Mouse (Mus musculus): ENCODE measurements around the gene Wdr90. TPM values are rescaled to one million over a fixed set of nuclear protein-coding genes. Genes with fewer than 3 reads are reported as not detected.

Gene Wdr90
- polyA plus RNA-seq, 1 experiment from 2014 or later = 35.6 TPM

- peak; percentile 89 for ATAC-seq (replicated peaks; ENCODE audit: low FRiP score)
- Histone ChIP-seq H3K27me3 (no peaks in the 10 kb centered on the region), H3K4me3 (replicated peaks) (peak overlapping the region; percentile 64), H3K4me1 (peaks cover 82% of the 10 kb centered on the region), H3K4me2 (peak overlapping the region; percentile 95), H3K9ac (peak overlapping the region; percentile 73), H3K9me3 (replicated peaks) (no peaks in the 10 kb centered on the region), H3K27ac (peak overlapping the region; percentile 100), H3K36me3 (peaks cover 42% of the 10 kb centered on the region)
- under 1% methylated on average over 76 of the region's 77 CpGs for WGBS
These were observed 28.6 kb downstream of the Wdr90 start for GRCm38 (mm10) chr17:25832436-25833290.

GRCm38 (mm10) chr17:25831451-25832281 is 29.6 kb downstream of the Wdr90 start:
- no peaks in the 10 kb centered on the region for H3K9me3 ChIP-seq (replicated peaks)
- peak overlapping the region; percentile 95 for H3K4me2 ChIP-seq
- peak overlapping the region; percentile 100 for H3K27ac ChIP-seq
- peaks cover 51% of the 10 kb centered on the region for H3K36me3 ChIP-seq
- peak overlapping the region; percentile 64 for H3K4me3 ChIP-seq (replicated peaks)
- WGBS = 55% methylated on average over 21 of the region's 21 CpGs
- ATAC-seq (replicated peaks; ENCODE audit: low FRiP score) = no peak
- peak overlapping the region; percentile 73 for H3K9ac ChIP-seq
- no peaks in the 10 kb centered on the region for H3K27me3 ChIP-seq
- peaks cover 75% of the 10 kb centered on the region for H3K4me1 ChIP-seq

- Histone ChIP-seq H3K4me2 (peak overlapping the region; percentile 95), H3K27me3 (no peaks in the 10 kb centered on the region), H3K4me3 (replicated peaks) (peak overlapping the region; percentile 64), H3K27ac (0 out of 2 replicates have a peak overlapping the region, but pooled peaks have one; percentile 95), H3K4me1 (peaks cover 73% of the 10 kb centered on the region), H3K36me3 (peaks cover 57% of the 10 kb centered on the region), H3K9ac (peak overlapping the region; percentile 73; the same call in 1 of the 2 replicates), H3K9me3 (replicated peaks) (no peaks in the 10 kb centered on the region)
- 90% methylated on average over 14 of the region's 14 CpGs for WGBS
- no peak for ATAC-seq (replicated peaks; ENCODE audit: low FRiP score)
These were observed 30.4 kb downstream of the Wdr90 start for GRCm38 (mm10) chr17:25830806-25831431.

GRCm38 (mm10) chr17:25830200-25830753 is 31.0 kb downstream of the Wdr90 start:
- Histone ChIP-seq H3K9me3 (replicated peaks) (no peaks in the 10 kb centered on the region), H3K4me2 (peak overlapping the region; percentile 95), H3K36me3 (peaks cover 56% of the 10 kb centered on the region), H3K9ac (0 out of 2 replicates have a peak overlapping the region, but pooled peaks have one; percentile 66), H3K27me3 (no peaks in the 10 kb centered on the region), H3K4me1 (peaks cover 71% of the 10 kb centered on the region), H3K27ac (0 out of 2 replicates have a peak overlapping the region, but pooled peaks have one; percentile 95), H3K4me3 (replicated peaks) (peak overlapping the region; percentile 64)
- 85% methylated on average over 4 of the region's 4 CpGs for WGBS
- ATAC-seq (replicated peaks; ENCODE audit: low FRiP score) = no peak

- peak overlapping the region; percentile 95 for H3K27ac ChIP-seq
- H3K27me3 ChIP-seq = no peaks in the 10 kb centered on the region
- H3K9me3 ChIP-seq (replicated peaks) = no peaks in the 10 kb centered on the region
- H3K4me2 ChIP-seq = peak overlapping the region; percentile 95
- peak overlapping the region; percentile 66 for H3K9ac ChIP-seq
- H3K36me3 ChIP-seq = peaks cover 50% of the 10 kb centered on the region
- H3K4me3 ChIP-seq (replicated peaks) = peak overlapping the region; percentile 57
- peaks cover 71% of the 10 kb centered on the region for H3K4me1 ChIP-seq
- 39% methylated on average over 8 of the region's 8 CpGs for WGBS
- no peak for ATAC-seq (replicated peaks; ENCODE audit: low FRiP score)
These were observed 31.7 kb downstream of the Wdr90 start for GRCm38 (mm10) chr17:25829558-25830017.

GRCm38 (mm10) chr17:25828712-25829557 is 32.4 kb downstream of the Wdr90 start, which contains the start of gene Jmjd8:
Jmjd8 (plus strand) TSS chr17:25828867.
- Histone ChIP-seq H3K4me2 (peak within 1 kb of the TSS; percentile 95), H3K27me3 (no peaks in the 10 kb centered on the region), H3K27ac (peak within 1 kb of the TSS; percentile 95), H3K9me3 (replicated peaks) (no peaks in the 10 kb centered on the region), H3K9ac (peak within 1 kb of the TSS; percentile 66), H3K4me3 (replicated peaks) (peak within 1 kb of the TSS; percentile 57), H3K4me1 (peaks cover 71% of the 10 kb centered on the region), H3K36me3 (peaks cover 50% of the 10 kb centered on the region)
- ATAC-seq (replicated peaks; ENCODE audit: low FRiP score) = no peak; the same call in 1 of the 2 replicates
- under 1% methylated on average over 32 of the region's 32 CpGs for WGBS

GRCm38 (mm10) chr17:25828223-25828594 is 33.1 kb downstream of the Wdr90 start:
- 85% methylated on average over 8 of the region's 8 CpGs for WGBS
- H3K27me3 ChIP-seq = no peaks in the 10 kb centered on the region
- peak overlapping the region; percentile 95 for H3K4me2 ChIP-seq
- H3K9me3 ChIP-seq (replicated peaks) = no peaks in the 10 kb centered on the region
- ATAC-seq (replicated peaks; ENCODE audit: low FRiP score) = no peak
- peaks cover 69% of the 10 kb centered on the region for H3K4me1 ChIP-seq
- peak overlapping the region; percentile 66 for H3K9ac ChIP-seq
- peak overlapping the region; percentile 57 for H3K4me3 ChIP-seq (replicated peaks)
- peaks cover 50% of the 10 kb centered on the region for H3K36me3 ChIP-seq
- H3K27ac ChIP-seq = peak overlapping the region; percentile 95

GRCm38 (mm10) chr17:25827546-25828222 is 33.6 kb downstream of the Wdr90 start:
- Histone ChIP-seq H3K4me3 (replicated peaks) (no peak overlapping the region), H3K4me2 (peak overlapping the region; percentile 95), H3K27ac (peak overlapping the region; percentile 95; the same call in 1 of the 2 replicates), H3K9me3 (replicated peaks) (no peaks in the 10 kb centered on the region), H3K36me3 (peaks cover 50% of the 10 kb centered on the region), H3K27me3 (0 out of 2 replicates have a peak, but pooled peaks cover under 1% of the 10 kb centered on the region), H3K4me1 (peaks cover 69% of the 10 kb centered on the region), H3K9ac (no peak overlapping the region)
- no peak for ATAC-seq (replicated peaks; ENCODE audit: low FRiP score)
- 90% methylated on average over 22 of the region's 22 CpGs for WGBS

GRCm38 (mm10) chr17:25827011-25827410 is 34.3 kb downstream of the Wdr90 start:
- Histone ChIP-seq H3K4me2 (no peak overlapping the region), H3K27me3 (peaks cover 7% of the 10 kb centered on the region), H3K4me1 (peaks cover 67% of the 10 kb centered on the region), H3K9me3 (replicated peaks) (no peaks in the 10 kb centered on the region), H3K9ac (no peak overlapping the region), H3K4me3 (replicated peaks) (no peak overlapping the region), H3K36me3 (peaks cover 50% of the 10 kb centered on the region), H3K27ac (no peak overlapping the region)
- 92% methylated on average over 13 of the region's 13 CpGs for WGBS
- ATAC-seq (replicated peaks; ENCODE audit: low FRiP score) = no peak

GRCm38 (mm10) chr17:25825984-25826570 is 35.2 kb downstream of the Wdr90 start:
- Histone ChIP-seq H3K4me1 (peaks cover 57% of the 10 kb centered on the region), H3K27ac (no peak overlapping the region), H3K4me3 (replicated peaks) (no peak overlapping the region), H3K4me2 (no peak overlapping the region), H3K36me3 (peaks cover 41% of the 10 kb centered on the region), H3K9me3 (replicated peaks) (no peaks in the 10 kb centered on the region), H3K9ac (no peak overlapping the region), H3K27me3 (peaks cover 16% of the 10 kb centered on the region)
- ATAC-seq (replicated peaks; ENCODE audit: low FRiP score) = no peak
- WGBS = 93% methylated on average over 27 of the region's 27 CpGs
